Mouse (Mus musculus): Measurements from ENCODE around the gene Tmem248. TPM values are rescaled to one million over a fixed set of nuclear protein-coding genes. Genes with fewer than 3 reads are reported as not detected.
"Not testable (repeated sequence)": the region's sequence is repeated elsewhere in the genome, so short reads cannot be mapped to it uniquely, and the experiment has no call there.

The Tmem248 gene
- polyA plus RNA-seq, 1 experiment from 2014 or later = 36.3 TPM

GRCm38 (mm10) chr5:130239856-130240255, 23.0 kb downstream of the Tmem248 start:
- ATAC-seq (ENCODE audit: low read depth) = no peak
- 98% methylated on average over 2 of the region's 2 CpGs for WGBS

GRCm38 (mm10) chr5:130241426-130241825, 24.5 kb downstream of the Tmem248 start:
- Histone ChIP-seq H3K36me3 (ENCODE audit: control insufficient read depth, insufficient read depth, low read length) (peaks cover 57% of the 10 kb centered on the region), H3K4me2 (ENCODE audit: low read depth, low read length) (no peak overlapping the region), H3K4me3 (ENCODE audit: low read length) (no peak overlapping the region), H3K27ac (ENCODE audit: low read length) (no peak overlapping the region), H3K4me1 (replicated peaks; ENCODE audit: control insufficient read depth, insufficient read depth, low read length) (no peaks in the 10 kb centered on the region), H3K9ac (ENCODE audit: low read length) (no peak overlapping the region), H3K27me3 (ENCODE audit: control insufficient read depth, insufficient read depth, low read depth, low read length) (no peaks in the 10 kb centered on the region), H3K9me3 (ENCODE audit: control insufficient read depth, low read length) (no peaks in the 10 kb centered on the region)
- WGBS = 87% methylated on average over 12 of the region's 12 CpGs
- no peak for ATAC-seq (ENCODE audit: low read depth)

More at GRCm38 (mm10) chr5:130239856-130240255, 23.0 kb downstream of the Tmem248 start:
- Histone ChIP-seq H3K9ac (ENCODE audit: low read length) (no peak overlapping the region), H3K4me3 (ENCODE audit: low read length) (no peak overlapping the region), H3K9me3 (ENCODE audit: control insufficient read depth, low read length) (no peaks in the 10 kb centered on the region), H3K4me2 (ENCODE audit: low read depth, low read length) (no peak overlapping the region), H3K36me3 (ENCODE audit: control insufficient read depth, insufficient read depth, low read length) (peaks cover 56% of the 10 kb centered on the region), H3K4me1 (replicated peaks; ENCODE audit: control insufficient read depth, insufficient read depth, low read length) (no peaks in the 10 kb centered on the region), H3K27ac (ENCODE audit: low read length) (no peak overlapping the region), H3K27me3 (ENCODE audit: control insufficient read depth, insufficient read depth, low read depth, low read length) (no peaks in the 10 kb centered on the region)

DNA sequence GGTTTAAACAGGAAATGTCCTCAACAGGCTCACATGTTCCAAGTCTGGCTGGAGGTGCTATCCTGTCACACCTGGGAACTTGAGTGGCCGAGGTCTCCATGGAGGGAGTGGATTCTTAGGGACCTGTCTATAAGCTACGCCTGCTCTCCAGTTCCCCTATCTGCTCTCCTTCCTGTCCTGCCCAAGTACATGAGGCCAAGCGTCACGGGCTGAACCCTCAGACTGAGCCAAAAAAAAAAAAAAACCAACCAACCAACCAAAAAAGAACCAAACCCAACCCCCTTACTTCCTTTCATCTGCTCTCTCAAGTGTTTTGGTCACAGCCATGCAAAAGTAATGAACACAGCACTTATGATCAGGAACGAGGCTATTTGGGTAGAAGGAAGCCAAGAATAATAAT, 30.9 kb downstream of the Tmem248 start:
- H3K4me2 ChIP-seq (ENCODE audit: low read depth, low read length) = no peak overlapping the region
- H3K27ac ChIP-seq (ENCODE audit: low read length) = no peak overlapping the region
- no peak overlapping the region for H3K9ac ChIP-seq (ENCODE audit: low read length)
- no peak overlapping the region for H3K4me3 ChIP-seq (ENCODE audit: low read length)
- no peaks in the 10 kb centered on the region for H3K27me3 ChIP-seq (ENCODE audit: control insufficient read depth, insufficient read depth, low read depth, low read length)
- H3K9me3 ChIP-seq (ENCODE audit: control insufficient read depth, low read length) = no peaks in the 10 kb centered on the region
- peaks cover 66% of the 10 kb centered on the region for H3K36me3 ChIP-seq (ENCODE audit: control insufficient read depth, insufficient read depth, low read length)
- no peak for ATAC-seq (ENCODE audit: low read depth)
- H3K4me1 ChIP-seq (replicated peaks; ENCODE audit: control insufficient read depth, insufficient read depth, low read length) = no peaks in the 10 kb centered on the region
- WGBS = 57% methylated on average over 5 of the region's 5 CpGs

GRCm38 (mm10) chr5:130254164-130255016, 37.5 kb downstream of the Tmem248 start:
- peak overlapping the region; percentile 81 for H3K4me3 ChIP-seq (ENCODE audit: low read length)
- no peaks in the 10 kb centered on the region for H3K27me3 ChIP-seq (ENCODE audit: control insufficient read depth, insufficient read depth, low read depth, low read length)
- peaks cover 18% of the 10 kb centered on the region for H3K4me1 ChIP-seq (replicated peaks; ENCODE audit: control insufficient read depth, insufficient read depth, low read length)
- H3K27ac ChIP-seq (ENCODE audit: low read length) = peak overlapping the region; percentile 89; the same call in 1 of the 2 replicates
- H3K9ac ChIP-seq (ENCODE audit: low read length) = peak overlapping the region; percentile 77
- peak overlapping the region; percentile 59 for H3K4me2 ChIP-seq (ENCODE audit: low read depth, low read length)
- ATAC-seq (ENCODE audit: low read depth) = no peak
- 8% methylated on average over 19 of the region's 19 CpGs for WGBS
- H3K9me3 ChIP-seq (ENCODE audit: control insufficient read depth, low read length) = no peaks in the 10 kb centered on the region
- peaks cover 25% of the 10 kb centered on the region for H3K36me3 ChIP-seq (ENCODE audit: control insufficient read depth, insufficient read depth, low read length)

DNA sequence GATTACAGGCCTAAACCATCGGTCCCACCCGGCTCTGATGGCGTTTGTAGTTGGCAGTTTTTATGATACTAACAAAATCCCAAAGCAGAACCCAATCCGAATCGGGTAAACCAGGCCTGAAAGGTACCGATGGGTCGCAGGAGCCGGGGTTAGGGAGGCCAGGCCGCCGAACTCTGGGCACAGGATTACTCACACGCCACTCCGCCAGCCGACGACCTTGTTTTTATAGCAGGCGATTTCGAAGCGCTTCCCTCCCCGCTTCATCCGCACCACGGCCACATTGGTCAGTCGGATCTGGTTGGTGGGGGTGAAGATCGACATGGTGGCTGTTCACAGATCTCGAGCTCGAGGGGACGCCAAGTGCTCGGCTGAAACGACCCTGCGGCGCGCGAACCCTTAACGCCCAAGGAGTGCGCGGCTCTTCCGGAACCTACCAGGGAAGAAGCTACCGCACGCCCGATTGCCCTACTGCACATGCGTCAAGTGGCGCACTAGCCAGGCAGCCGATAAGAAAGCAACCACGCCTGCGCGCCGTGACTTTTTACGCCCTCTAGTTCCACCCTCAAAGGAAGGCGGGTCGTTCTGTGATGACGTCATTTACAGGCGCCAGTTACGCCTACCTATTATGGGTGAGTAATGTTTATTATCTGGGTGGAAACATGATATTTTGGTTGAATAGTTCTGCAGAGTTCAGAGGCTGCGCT, 38.3 kb downstream of the Tmem248 start, which contains the start of the genes Sbds and Tyw1:
Sbds (minus strand) TSS at position 514 of the 704 bp plus-strand sequence.
Tyw1 (plus strand) TSS at position 603 of the 704 bp plus-strand sequence.
- Histone ChIP-seq H3K4me2 (ENCODE audit: low read depth, low read length) (peak within 1 kb of the TSS; percentile 64), H3K27ac (ENCODE audit: low read length) (peak within 1 kb of the TSS; percentile 89), H3K9me3 (ENCODE audit: control insufficient read depth, low read length) (no peaks in the 10 kb centered on the region), H3K27me3 (ENCODE audit: control insufficient read depth, insufficient read depth, low read depth, low read length) (no peaks in the 10 kb centered on the region), H3K4me3 (ENCODE audit: low read length) (peak within 1 kb of the TSS; percentile 81), H3K4me1 (replicated peaks; ENCODE audit: control insufficient read depth, insufficient read depth, low read length) (peaks cover 18% of the 10 kb centered on the region), H3K9ac (ENCODE audit: low read length) (peak within 1 kb of the TSS; percentile 77), H3K36me3 (ENCODE audit: control insufficient read depth, insufficient read depth, low read length) (peaks cover 18% of the 10 kb centered on the region)
- ATAC-seq (ENCODE audit: low read depth) = peak; percentile 88
- under 1% methylated on average over 52 of the region's 52 CpGs for WGBS

- not testable (repeated sequence) for ATAC-seq (ENCODE audit: low read depth)
- 22% methylated on average over 20 of the region's 20 CpGs for WGBS
- 0 out of 2 replicates have a peak overlapping the region, but pooled peaks have one; percentile 2 for H3K9ac ChIP-seq (ENCODE audit: low read length)
Observed at GRCm38 (mm10) chr5:130255799-130256525, 39.1 kb downstream of the Tmem248 start.

DNA sequence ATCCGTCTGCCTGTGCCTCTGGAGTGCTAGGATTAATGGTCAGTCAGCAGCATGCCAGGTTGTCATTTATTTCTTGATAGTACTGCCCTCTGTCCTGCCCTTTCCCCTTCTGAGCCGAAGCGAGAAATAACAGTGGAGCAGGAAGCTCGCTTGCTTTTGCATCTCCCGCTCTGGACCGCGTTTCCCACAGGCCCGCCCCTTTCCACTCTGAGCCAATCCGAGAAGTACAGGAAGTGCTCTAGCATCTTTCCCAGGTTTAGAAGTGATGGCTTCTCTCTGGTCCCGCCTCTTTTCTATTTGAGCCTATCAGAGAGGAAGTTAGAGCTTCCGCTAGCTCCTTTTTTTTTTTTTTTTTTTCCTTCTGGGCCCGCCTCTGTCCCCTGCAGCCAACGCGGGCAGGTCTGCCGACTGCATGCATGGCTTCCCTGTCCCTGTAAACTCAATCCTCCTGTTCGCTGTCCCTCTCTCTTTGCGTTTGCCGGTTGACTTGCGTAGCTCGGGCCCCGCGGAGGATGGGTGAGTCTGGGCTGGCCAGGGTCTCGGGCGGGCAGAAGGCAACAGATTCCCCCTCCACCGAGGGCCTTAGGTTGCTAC, 39.9 kb downstream of the Tmem248 start:
- WGBS = under 1% methylated on average over 24 of the region's 25 CpGs
- peak overlapping the region; percentile 71 for H3K27ac ChIP-seq (ENCODE audit: low read length)
- ATAC-seq (ENCODE audit: low read depth) = peak; percentile 95

More at GRCm38 (mm10) chr5:130255799-130256525, 39.1 kb downstream of the Tmem248 start:
- Histone ChIP-seq H3K4me1 (replicated peaks; ENCODE audit: control insufficient read depth, insufficient read depth, low read length) (peaks cover 18% of the 10 kb centered on the region), H3K36me3 (ENCODE audit: control insufficient read depth, insufficient read depth, low read length) (peaks cover 10% of the 10 kb centered on the region), H3K4me2 (ENCODE audit: low read depth, low read length) (peak overlapping the region; percentile 64), H3K27ac (ENCODE audit: low read length) (peak overlapping the region; percentile 40; the same call in 1 of the 2 replicates), H3K4me3 (ENCODE audit: low read length) (peak overlapping the region; percentile 81)
- H3K27me3 ChIP-seq (ENCODE audit: control insufficient read depth, insufficient read depth, low read depth, low read length); H3K9me3 ChIP-seq (ENCODE audit: control insufficient read depth, low read length): not testable (repeated sequence)

GRCm38 (mm10) chr5:130257303-130257702, 40.4 kb downstream of the Tmem248 start:
- no peak for ATAC-seq (ENCODE audit: low read depth)
- Histone ChIP-seq H3K9ac (ENCODE audit: low read length) (peak overlapping the region; percentile 84), H3K4me2 (ENCODE audit: low read depth, low read length) (peak overlapping the region; percentile 88), H3K36me3 (ENCODE audit: control insufficient read depth, insufficient read depth, low read length) (peaks cover 4% of the 10 kb centered on the region; the same call in 1 of the 2 replicates), H3K4me3 (ENCODE audit: low read length) (peak overlapping the region; percentile 77), H3K9me3 (ENCODE audit: control insufficient read depth, low read length) (no peaks in the 10 kb centered on the region), H3K27me3 (ENCODE audit: control insufficient read depth, insufficient read depth, low read depth, low read length) (no peaks in the 10 kb centered on the region), H3K4me1 (replicated peaks; ENCODE audit: control insufficient read depth, insufficient read depth, low read length) (peaks cover 18% of the 10 kb centered on the region), H3K27ac (ENCODE audit: low read length) (peak overlapping the region; percentile 71)
- WGBS = 10% methylated on average over 8 of the region's 8 CpGs

More for the DNA sequence above, 39.9 kb downstream of the Tmem248 start:
- H3K9me3 ChIP-seq (ENCODE audit: control insufficient read depth, low read length) = no peaks in the 10 kb centered on the region
- H3K36me3 ChIP-seq (ENCODE audit: control insufficient read depth, insufficient read depth, low read length) = peaks cover 6% of the 10 kb centered on the region; the same call in 1 of the 2 replicates
- H3K27me3 ChIP-seq (ENCODE audit: control insufficient read depth, insufficient read depth, low read depth, low read length) = no peaks in the 10 kb centered on the region
- H3K4me1 ChIP-seq (replicated peaks; ENCODE audit: control insufficient read depth, insufficient read depth, low read length) = peaks cover 18% of the 10 kb centered on the region
- peak overlapping the region; percentile 77 for H3K4me3 ChIP-seq (ENCODE audit: low read length)
- H3K9ac ChIP-seq (ENCODE audit: low read length) = peak overlapping the region; percentile 84
- H3K4me2 ChIP-seq (ENCODE audit: low read depth, low read length) = peak overlapping the region; percentile 88

Data from lung, embryonic 16.5 days (tissue).